Mouse (Mus musculus) inflammation-experienced regulatory T-cells (primary cell): ENCODE data around the gene Gad2. TPM values are rescaled to one million over a fixed set of nuclear protein-coding genes. Genes with fewer than 3 reads are reported as not detected.

Experiments used
- polyA plus RNA-seq, 2 experiments: library from polyadenylated mRNA; unstranded; fragments of 100-300 nt; shearing (Covaris generic); gene quantifications; one replicate each; pipeline ENCODE4 v1.2.1; 2017

The Gad2 gene
- under 1 TPM; 0.11 to 0.55 TPM for polyA plus RNA-seq

DNA sequence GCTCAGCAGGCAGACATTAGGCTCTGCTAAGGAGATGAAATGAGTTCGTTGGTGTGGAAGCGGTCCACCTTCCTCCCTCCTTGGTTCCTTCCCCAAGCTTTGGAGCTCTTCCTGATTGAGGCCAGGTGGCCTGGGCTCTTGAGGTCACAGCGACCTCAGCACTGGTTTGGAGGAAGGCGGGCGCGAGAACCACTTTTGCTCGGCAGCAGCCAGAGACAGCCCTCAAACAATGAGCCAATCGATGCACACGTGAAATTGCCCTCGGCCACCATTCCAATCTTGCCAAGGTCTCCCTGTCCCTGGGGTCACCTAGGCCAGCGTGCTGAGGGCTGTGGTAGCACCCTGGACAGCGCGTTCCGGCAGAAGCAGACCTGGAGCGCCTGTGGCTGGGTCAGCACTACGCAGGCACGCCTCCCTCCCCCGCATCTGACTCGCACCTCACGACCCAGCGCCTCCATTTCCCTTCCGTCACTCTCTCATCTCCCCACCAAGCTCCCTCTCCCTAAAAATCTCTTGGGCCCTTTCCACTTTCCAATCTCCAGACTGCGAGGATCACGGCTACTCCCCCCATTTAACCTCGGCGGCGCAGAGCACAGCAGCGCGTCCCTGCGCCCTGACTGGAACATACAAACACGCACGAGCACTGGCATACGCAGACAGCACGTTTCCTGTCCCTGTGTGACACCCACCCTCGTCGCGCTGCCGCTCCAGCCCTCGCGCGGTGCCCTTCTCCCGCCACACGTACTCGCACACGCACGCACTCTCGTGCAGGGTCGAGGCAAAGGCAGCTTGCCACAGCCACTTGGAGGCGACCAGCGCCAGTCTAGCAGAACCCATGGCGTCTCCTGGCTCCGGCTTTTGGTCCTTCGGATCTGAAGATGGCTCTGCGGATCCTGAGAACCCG lies at the start of gene Gad2:
Gene Gad2 (plus strand): TSS at position 378 of the 904 bp plus-strand sequence.

Other genes starting within 250 kb of the Gad2 start
- gene Apbb1ip, start 151.9 kb downstream of the Gad2 start, polyA plus RNA-seq: 10 to 100 TPM; 65.5 to 73.4 TPM